Mouse (Mus musculus) CH12.LX (cell line): ENCODE measurements around the gene Ppp1r18.

Source experiments
- BHLHE40 ChIP-seq: IDR thresholded peaks from 2 replicates; pipeline ENCODE4 v1.6.1; 2011; ENCODE audit warnings: mild to moderate bottlenecking, low read depth, low read length, improper control_type of control experiment
- TBP ChIP-seq: conservative IDR thresholded peaks from 2 replicates; pipeline ENCODE4 v1.6.1; 2011; ENCODE audit warnings: low read depth, low read length, improper control_type of control experiment

DNA sequence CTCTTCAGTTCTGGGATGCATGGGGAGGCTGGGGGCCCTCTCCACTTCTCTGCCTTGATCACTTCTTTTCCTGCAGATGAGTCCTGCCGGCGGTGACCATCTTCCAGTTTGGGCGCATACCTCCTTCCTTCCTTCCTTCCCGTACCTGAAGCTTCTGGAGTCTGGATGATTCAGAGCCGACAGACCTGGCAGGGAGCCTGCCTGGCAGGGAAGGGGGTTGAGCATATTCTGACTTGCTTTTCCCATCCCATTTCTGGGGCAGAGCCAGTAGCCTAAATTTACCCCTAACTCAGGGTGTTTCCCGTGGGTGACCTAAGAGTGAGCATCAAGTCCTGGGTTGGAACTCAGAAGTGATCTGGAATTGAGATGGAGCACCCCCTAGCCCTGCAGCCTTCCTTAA lies 9.3 kb downstream of the Ppp1r18 start:
- TF ChIP-seq BHLHE40 = no peak
- no peak for TF ChIP-seq TBP
